Mouse (Mus musculus) gastrocnemius, adult 2 months (tissue): ENCODE results near the gene Vmn1r63. TPM values are rescaled to one million over a fixed set of nuclear protein-coding genes. Genes with fewer than 3 reads are reported as not detected.
"Not testable (repeated sequence)": the region's sequence is repeated elsewhere in the genome, so short reads cannot be mapped to it uniquely, and the experiment has no call there.

Experiments used
- DNase-seq: peaks from one replicate; pipeline ENCODE4 v3.0.0; 2022
- H3K27ac ChIP-seq: fragments of 200-600 bp; 2 replicates; pipeline ENCODE4 v1.8.1; 2022; ENCODE audit warnings: mild to moderate bottlenecking
- H3K4me3 ChIP-seq: fragments of 200-600 bp; 2 replicates; pipeline ENCODE4 v1.8.1; 2022; ENCODE audit warnings: mild to moderate bottlenecking, moderate library complexity
- intact Hi-C: fragments of 180-260 bp; cut with DNase I; formaldehyde crosslinking; loops from one replicate; pipeline ENCODE4 v1.15.1; 2025
- long read RNA-seq, 2 experiments: library from polyadenylated mRNA; stranded (forward); transcript quantifications; one replicate each; pipeline ENCODE4 v2.0.0; 2021
- total RNA-seq, 2 experiments: library from RNA; stranded (reverse); gene quantifications; 2 replicates each; pipeline ENCODE4 v1.2.3; 2021

Gene Vmn1r63
- total RNA-seq, result not detected
- long read RNA-seq, experiment 1, result 0 reads
- long read RNA-seq, experiment 2, result 0 reads

DNA sequence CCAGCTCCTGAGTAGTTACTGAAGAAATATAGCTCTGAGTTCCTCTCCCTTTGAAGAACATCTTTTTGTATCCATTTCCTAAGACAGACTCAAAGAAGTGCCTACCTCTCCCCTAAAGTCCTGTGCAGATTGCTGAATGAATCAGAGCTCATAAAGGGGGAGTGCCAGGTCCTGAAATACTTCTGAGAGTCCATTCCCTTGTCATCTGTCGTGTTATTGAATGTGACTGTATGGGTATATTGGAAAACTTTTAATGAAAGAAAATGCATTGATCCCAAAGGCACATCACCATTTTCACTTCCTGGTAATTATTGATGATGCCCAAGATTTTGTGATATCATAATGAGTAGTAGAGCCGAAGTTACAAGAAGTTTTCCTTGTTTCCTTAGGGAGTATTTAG is at the start of gene Vmn1r63:
Vmn1r63 (minus strand) TSS at position 101 of the 400 bp plus-strand sequence.
- H3K27ac ChIP-seq, H3K4me3 ChIP-seq, DNase-seq, intact Hi-C loops: not testable (repeated sequence)

Other genes starting within 250 kb of the Vmn1r63 start
- gene Vmn1r61, start 192.2 kb downstream of the Vmn1r63 start, total RNA-seq, result not detected
- not detected for gene Vmn1r62, start 131.8 kb downstream of the Vmn1r63 start, total RNA-seq
- gene Vmn1r64, start 79.1 kb upstream of the Vmn1r63 start, total RNA-seq, result not detected
- gene Vmn1r65, start 205.6 kb upstream of the Vmn1r63 start, total RNA-seq, result not detected
- gene Nlrp4c, start 239.7 kb upstream of the Vmn1r63 start, total RNA-seq, result not detected